ENCODE assay signal across 8 mouse cellular contexts in genomic region chr11:115381743-115382539, GRCm38 (mm10). TPM values are rescaled to one million over a fixed set of nuclear protein-coding genes. Genes with fewer than 3 reads are reported as not detected.
DNase-seq lines count a peak whose midpoint lies in the region; ATAC-seq lines count a peak whose summit lies in the region.

Gene Cdr2l (plus strand): TSS chr11:115381916.

- DNase-seq in WW6 (ENCODE audit: low read depth, low spot score) = peak; percentile 84
- peak; percentile 93 to 94 for DNase-seq in cerebellum, postnatal 14 days
- peak; percentile 86 to 87 for DNase-seq in frontal cortex, postnatal 36 days (ENCODE audit: low spot score in 2 of 2)
- DNase-seq in hindbrain, embryonic 14.5 days (ENCODE audit: low spot score) = peak; percentile 89
- peak; percentile 86 to 87 for DNase-seq in layer of hippocampus, postnatal 36 days
- DNase-seq in lung, postnatal 14 days = peak; percentile 91
- DNase-seq in right cerebral cortex, adult 18-20 months = peak; percentile 92
- peak; percentile 88 to 92 for DNase-seq in urinary bladder, postnatal 4 days (ENCODE audit: low spot score in 2 of 2)

- WGBS in hindbrain, embryonic 14.5 days = under 1% methylated on average over 54 of the region's 76 CpGs

- peak within 1 kb of the TSS; percentile 93 for H3K27ac ChIP-seq in hindbrain, embryonic 14.5 days

- ATAC-seq in hindbrain, embryonic 14.5 days (ENCODE audit: low FRiP score) = peak; percentile 82

- no peaks in the 10 kb centered on the region for H3K36me3 ChIP-seq in hindbrain, embryonic 14.5 days (replicated peaks; ENCODE audit: control insufficient read depth, insufficient read depth)

- H3K4me2 ChIP-seq in hindbrain, embryonic 14.5 days (replicated peaks) = peak within 1 kb of the TSS; percentile 93

- H3K4me1 ChIP-seq in hindbrain, embryonic 14.5 days (replicated peaks; ENCODE audit: control insufficient read depth, insufficient read depth, low read length) = peaks cover 33% of the 10 kb centered on the region

- H3K4me3 ChIP-seq in hindbrain, embryonic 14.5 days (replicated peaks; ENCODE audit: low read length) = peak within 1 kb of the TSS; percentile 83

- H3K9ac ChIP-seq in hindbrain, embryonic 14.5 days = peak within 1 kb of the TSS; percentile 91

- H3K27me3 ChIP-seq in hindbrain, embryonic 14.5 days (ENCODE audit: control insufficient read depth, insufficient read depth, low read length) = no peaks in the 10 kb centered on the region

- H3K9me3 ChIP-seq in hindbrain, embryonic 14.5 days (ENCODE audit: control insufficient read depth, low read length) = no peaks in the 10 kb centered on the region

RNA-seq across cellular contexts. Expression of gene Cdr2l, which starts in this region (rescaled TPM):
- 25.7 and 28.5 TPM in 2 replicates for polyA plus RNA-seq in hindbrain, embryonic 14.5 days (2014; fragmentation: Nextera tagmentation; extraction: Ambion mirVana)
- total RNA-seq in layer of hippocampus, postnatal 36 days (2021) = 10 to 100 TPM; 25.3 to 25.7 TPM

Comparison
In these comparisons a context has a peak if more than half of its experiments do, and no peak if none do; other contexts are left out.
1. Peak in every context shown above with its lines: DNase-seq, ATAC-seq, H3K4me3 ChIP-seq and H3K27ac ChIP-seq.